Mouse (Mus musculus): Measurements from ENCODE around the gene Gm21117.
"Not testable (repeated sequence)": the region's sequence is repeated elsewhere in the genome, so short reads cannot be mapped to it uniquely, and the experiment has no call there.

Gene Gm21117

GRCm38 (mm10) chrY:51124920-51125319 is at the start of gene Gm21117:
Gm21117 (plus strand) TSS chrY:51125220.
- DNase-seq, result not testable (repeated sequence)
